In the genomic region with DNA sequence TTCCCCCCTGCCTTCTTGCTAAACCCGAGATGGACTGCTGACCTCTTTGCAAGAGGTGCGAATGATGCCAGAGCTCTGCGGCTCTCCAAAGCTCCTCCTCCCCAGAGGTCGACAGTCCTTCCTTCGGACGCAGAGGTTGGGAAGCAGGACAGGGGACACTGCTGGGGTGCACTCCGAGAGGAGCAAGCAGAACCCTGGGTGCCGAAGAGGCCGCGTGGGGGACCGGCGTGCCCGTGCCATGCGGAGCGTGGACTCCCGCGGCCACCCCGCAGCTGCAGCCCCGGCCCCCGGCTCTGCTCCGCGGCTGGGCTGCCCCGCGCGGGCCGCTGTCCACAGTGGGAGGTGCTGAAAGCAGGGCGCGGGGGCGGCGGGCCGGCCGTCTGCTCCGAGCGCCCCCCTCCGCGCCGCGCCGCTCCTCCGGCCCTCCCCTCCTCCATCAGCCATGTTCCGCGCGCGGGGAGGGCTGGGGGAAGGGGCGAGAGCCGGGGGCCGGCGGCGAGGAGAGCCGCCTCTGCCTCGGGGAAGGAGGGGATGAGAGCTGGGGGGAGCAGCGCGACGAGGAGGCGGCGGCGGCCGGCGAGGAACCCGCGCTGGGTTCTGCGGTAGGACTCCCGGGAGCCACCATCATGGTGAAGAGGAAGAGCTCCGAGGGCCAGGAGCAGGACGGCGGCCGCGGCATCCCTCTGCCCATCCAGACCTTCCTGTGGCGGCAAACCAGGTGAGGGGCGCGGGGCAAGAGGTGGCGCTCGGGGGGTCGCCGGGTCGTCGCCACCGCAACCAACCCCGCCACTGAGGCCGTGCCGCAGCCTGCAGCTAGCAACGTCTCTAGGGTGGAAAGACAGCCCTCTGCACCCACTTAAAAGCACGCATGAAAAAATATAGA, we compare ENCODE assay signal across 8 mouse cellular contexts. TPM values are rescaled to one million over a fixed set of nuclear protein-coding genes. Genes with fewer than 3 reads are reported as not detected.
A peak's percentile ranks its signal among the peaks of the same experiment; 100 is the strongest.
DNase-seq lines count a peak whose midpoint lies in the region; ATAC-seq and TF ChIP-seq lines count a peak whose summit lies in the region.

A gene (plus strand): TSS at position 547 of the 883 bp plus-strand sequence.

- peak; percentile 36 for DNase-seq in layer of hippocampus, adult 11-12 months (ENCODE audit: low spot score)
- DNase-seq in layer of hippocampus, adult 9-10 months (ENCODE audit: low spot score), result no peak
- DNase-seq in cerebellum, postnatal 25 days, result peak; percentile 89 to 90
- peak; percentile 33 to 41 for DNase-seq in frontal cortex, postnatal 25 days (ENCODE audit: low spot score in 2 of 2)
- peak; percentile 35 for DNase-seq in limb, embryonic 14.5 days (ENCODE audit: low spot score)
- DNase-seq in naive thymus-derived CD4-positive, alpha-beta T cell, adult 2 months (ENCODE audit: low read depth), result peak; percentile 4
- DNase-seq in testis, postnatal 14 days (ENCODE audit: low spot score), result peak; percentile 41

- no peaks in the 10 kb centered on the region for H3K9me3 ChIP-seq in intestine, postnatal 0 days (ENCODE audit: control insufficient read depth)
- no peaks in the 10 kb centered on the region for H3K9me3 ChIP-seq in limb, embryonic 14.5 days (ENCODE audit: control insufficient read depth, low read length)

- peak within 1 kb of the TSS; percentile 35 for H3K4me3 ChIP-seq in intestine, postnatal 0 days (ENCODE audit: low read depth, low read length)
- H3K4me3 ChIP-seq in limb, embryonic 14.5 days (replicated peaks; ENCODE audit: low read length), result peak within 1 kb of the TSS; percentile 50

- TF ChIP-seq POLR2A in limb, embryonic 14.5 days (IDR thresholded peaks at IDR 0.05; ENCODE audit: borderline replicate concordance, extremely low read depth, insufficient read depth, insufficient read length), result no peak

- under 1% methylated on average over 62 of the region's 83 CpGs for WGBS in intestine, postnatal 0 days
- 2% methylated on average over 38 of the region's 83 CpGs for WGBS in limb, embryonic 14.5 days

- no peaks in the 10 kb centered on the region for H3K36me3 ChIP-seq in intestine, postnatal 0 days (ENCODE audit: control insufficient read depth, insufficient read depth)
- H3K36me3 ChIP-seq in limb, embryonic 14.5 days (ENCODE audit: control insufficient read depth, insufficient read depth, low read length), result no peaks in the 10 kb centered on the region

- peak; percentile 45 for ATAC-seq in intestine, postnatal 0 days
- peak; percentile 95 for ATAC-seq in limb, embryonic 14.5 days (ENCODE audit: low FRiP score, low read depth)

- H3K4me1 ChIP-seq in intestine, postnatal 0 days (replicated peaks; ENCODE audit: control insufficient read depth, insufficient read depth, low read length), result no peaks in the 10 kb centered on the region
- H3K4me1 ChIP-seq in limb, embryonic 14.5 days (ENCODE audit: control insufficient read depth, insufficient read depth, low read length), result no peaks in the 10 kb centered on the region

- no peak for TF ChIP-seq CTCF in intestine, postnatal 0 days (IDR thresholded peaks at IDR 0.05; ENCODE audit: low read depth)

- no peak within 1 kb of the TSS; the same call in 1 of the 2 replicates for H3K27ac ChIP-seq in intestine, postnatal 0 days (ENCODE audit: low read depth, low read length)
- no peak within 1 kb of the TSS for H3K27ac ChIP-seq in limb, embryonic 14.5 days (replicated peaks; ENCODE audit: low read depth, low read length)

- H3K9ac ChIP-seq in intestine, postnatal 0 days (ENCODE audit: low read depth, low read length), result no peak within 1 kb of the TSS
- peak within 1 kb of the TSS; percentile 14; the same call in 1 of the 2 replicates for H3K9ac ChIP-seq in limb, embryonic 14.5 days (ENCODE audit: low read depth, low read length, severe bottlenecking)

- peaks cover 11% of the 10 kb centered on the region for H3K27me3 ChIP-seq in intestine, postnatal 0 days (replicated peaks; ENCODE audit: control insufficient read depth, insufficient read depth, low read length)
- peaks cover 4% of the 10 kb centered on the region; the same call in 1 of the 2 replicates for H3K27me3 ChIP-seq in limb, embryonic 14.5 days (ENCODE audit: control insufficient read depth, insufficient read depth, low read length)

- H3K4me2 ChIP-seq in intestine, postnatal 0 days (replicated peaks; ENCODE audit: low read depth), result peak within 1 kb of the TSS; percentile 70
- peak within 1 kb of the TSS; percentile 89 for H3K4me2 ChIP-seq in limb, embryonic 14.5 days (replicated peaks; ENCODE audit: low read depth, low read length, severe bottlenecking)

RNA-seq across cellular contexts. Expression of the gene that starts here (rescaled TPM):
- polyA plus RNA-seq in intestine, postnatal 0 days (2015; fragmentation: Nextera tagmentation; extraction: Ambion mirVana), result 0.39 and 0.51 TPM in 2 replicates
- polyA plus RNA-seq in limb, embryonic 14.5 days (2012; rRNA removed), result 0.36 and 0.45 TPM in 2 replicates
- polyA plus RNA-seq in limb, embryonic 14.5 days (2014; fragmentation: Nextera tagmentation; extraction: Ambion mirVana), result 0.10 and 0.22 TPM in 2 replicates

Comparison
In these comparisons a context has a peak if more than half of its experiments do, and no peak if none do; other contexts are left out.
1. Peak in ATAC-seq, H3K4me3 ChIP-seq and H3K4me2 ChIP-seq in intestine, postnatal 0 days; RNA of the gene not detected or under 1 TPM.
2. Peak in DNase-seq, ATAC-seq, H3K4me3 ChIP-seq, H3K9ac ChIP-seq and H3K4me2 ChIP-seq in limb, embryonic 14.5 days; RNA of the gene not detected or under 1 TPM.